Mouse (Mus musculus) neural tube, embryonic 11.5 days (tissue): ENCODE data around the gene Zcchc7. TPM values are rescaled to one million over a fixed set of nuclear protein-coding genes. Genes with fewer than 3 reads are reported as not detected.

Experiments
- ATAC-seq: fragments of 200-750 bp; cut with Nextera tagmentation; 2 replicates; pipeline ENCODE4 v1.8.0; 2017; ENCODE audit warnings: moderate number of reproducible peaks, mild to moderate bottlenecking, moderate TSS enrichment, moderate library complexity; ENCODE audit not compliant: insufficient read depth, low FRiP score, low TSS enrichment
- DNase-seq: peaks from one replicate; pipeline ENCODE4 v3.0.0-alpha.2; 2015; ENCODE audit warnings: low spot score
- H3K27ac ChIP-seq: fragments of 300-500 bp; sonication (generic); 2 replicates; pipeline ENCODE4 v1.5.1; 2014; ENCODE audit warnings: low read depth, mild to moderate bottlenecking, low read length
- H3K27me3 ChIP-seq: fragments of 300-500 bp; sonication (generic); 2 replicates; pipeline ENCODE4 v1.6.1; 2014; ENCODE audit warnings: mild to moderate bottlenecking, low read length, mixed read lengths; ENCODE audit not compliant: control insufficient read depth, insufficient read depth
- H3K36me3 ChIP-seq: fragments of 300-500 bp; sonication (generic); 2 replicates; pipeline ENCODE4 v1.6.1; 2014; ENCODE audit warnings: mild to moderate bottlenecking, low read length, moderate library complexity, mixed read lengths; ENCODE audit not compliant: control insufficient read depth, insufficient read depth
- H3K4me1 ChIP-seq: fragments of 300-500 bp; sonication (generic); 2 replicates; pipeline ENCODE4 v1.6.1; 2014; ENCODE audit warnings: low read length, mixed read lengths; ENCODE audit not compliant: control insufficient read depth, insufficient read depth
- H3K4me2 ChIP-seq: fragments of 300-500 bp; sonication (generic); 2 replicates; pipeline ENCODE4 v1.6.1; 2014; ENCODE audit warnings: low read depth, mild to moderate bottlenecking, moderate library complexity
- H3K4me3 ChIP-seq: fragments of 300-500 bp; sonication (generic); 2 replicates; pipeline ENCODE4 v1.5.1; 2014; ENCODE audit warnings: low read depth, low read length
- H3K9ac ChIP-seq: fragments of 300-500 bp; sonication (generic); 2 replicates; pipeline ENCODE4 v1.6.1; 2014; ENCODE audit warnings: mild to moderate bottlenecking, low read length
- H3K9me3 ChIP-seq: fragments of 300-500 bp; sonication (generic); 2 replicates; pipeline ENCODE4 v1.6.1; 2016; ENCODE audit warnings: low read length; ENCODE audit not compliant: control insufficient read depth
- WGBS: fragments of 180-500 bp; shearing (Covaris S2); extraction: QIAGEN DNeasy Blood & Tissue Kit; methylation state at CpG from one replicate; pipeline ENCODE4 v1.1.7; 2014; 5-methylcytosine and 5-hydroxymethylcytosine counted together
- polyA plus RNA-seq: library from polyadenylated mRNA; unstranded; fragments of >200 nt; fragmentation: Nextera tagmentation; extraction: Ambion mirVana; gene quantifications from 2 replicates; pipeline ENCODE4 v1.2.1, GENCODE M21; 2014

Gene Zcchc7
- polyA plus RNA-seq, 1 experiment from 2014 or later: 23.8 TPM

DNA sequence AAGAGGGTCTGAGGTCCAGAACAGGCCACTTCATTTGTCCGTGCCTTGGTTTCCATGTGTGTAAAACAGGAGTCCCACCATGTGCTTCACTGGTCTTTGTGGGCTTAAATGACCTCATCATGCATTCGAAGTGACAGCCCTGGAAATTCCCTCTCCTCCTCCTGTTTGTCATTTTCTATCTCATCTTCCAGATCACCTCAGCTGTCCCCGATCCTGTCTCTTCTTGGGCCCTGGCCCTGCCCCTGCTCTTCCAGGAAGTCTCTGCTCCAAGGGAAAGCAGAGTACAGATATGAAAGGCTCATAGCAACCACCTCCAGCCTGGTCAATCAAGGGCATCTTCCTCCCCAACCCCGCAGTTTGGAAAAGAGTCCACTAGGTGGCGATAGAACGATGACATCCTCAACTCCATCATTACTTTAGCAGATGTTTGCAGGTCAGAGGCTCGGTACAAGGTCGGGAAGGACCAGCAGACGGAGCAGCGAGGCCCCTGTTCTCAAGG lies 215.0 kb downstream of the Zcchc7 start:
- no peaks in the 10 kb centered on the region for H3K4me1 ChIP-seq
- ATAC-seq (no peak), DNase-seq (peak; percentile 73)
- no peaks in the 10 kb centered on the region for H3K9me3 ChIP-seq
- H3K9ac ChIP-seq: no peak overlapping the region
- no peak overlapping the region for H3K27ac ChIP-seq
- no peaks in the 10 kb centered on the region for H3K36me3 ChIP-seq
- no peak overlapping the region for H3K4me3 ChIP-seq
- 22% methylated on average over 10 of the region's 10 CpGs for WGBS
- H3K27me3 ChIP-seq: no peaks in the 10 kb centered on the region
- H3K4me2 ChIP-seq: no peak overlapping the region

DNA sequence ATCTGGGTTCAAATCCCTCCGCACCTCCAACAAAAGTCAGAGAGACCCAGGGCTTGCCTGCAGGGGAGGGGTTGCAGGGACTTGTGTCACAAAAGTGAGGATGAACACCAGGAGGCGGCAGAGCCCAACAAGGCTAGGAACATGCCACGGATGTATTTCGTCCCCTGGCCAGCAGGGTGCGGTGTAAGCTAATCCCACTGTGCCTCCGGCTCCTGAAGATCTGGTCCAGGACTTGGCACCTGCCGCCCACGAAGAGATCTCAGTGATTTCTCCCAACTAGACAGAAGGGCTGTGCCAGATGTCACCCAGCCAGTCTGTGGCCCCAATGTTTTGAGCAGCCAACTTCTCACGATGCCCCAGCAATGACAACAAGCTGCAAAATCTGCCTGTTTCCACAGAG lies 217.8 kb downstream of the Zcchc7 start:
- no peak overlapping the region for H3K4me3 ChIP-seq
- 0 out of 2 replicates have a peak, but pooled peaks have one; percentile 31 for ATAC-seq
- WGBS: 13% methylated on average over 9 of the region's 9 CpGs
- H3K9me3 ChIP-seq: no peaks in the 10 kb centered on the region
- H3K4me2 ChIP-seq: peak overlapping the region; percentile 24; the same call in 1 of the 2 replicates
- no peaks in the 10 kb centered on the region for H3K36me3 ChIP-seq
- H3K9ac ChIP-seq: peak overlapping the region; percentile 31; the same call in 1 of the 2 replicates
- peak; percentile 88 for DNase-seq
- no peaks in the 10 kb centered on the region for H3K4me1 ChIP-seq
- 0 out of 2 replicates have a peak overlapping the region, but pooled peaks have one; percentile 17 for H3K27ac ChIP-seq
- no peaks in the 10 kb centered on the region for H3K27me3 ChIP-seq

DNA sequence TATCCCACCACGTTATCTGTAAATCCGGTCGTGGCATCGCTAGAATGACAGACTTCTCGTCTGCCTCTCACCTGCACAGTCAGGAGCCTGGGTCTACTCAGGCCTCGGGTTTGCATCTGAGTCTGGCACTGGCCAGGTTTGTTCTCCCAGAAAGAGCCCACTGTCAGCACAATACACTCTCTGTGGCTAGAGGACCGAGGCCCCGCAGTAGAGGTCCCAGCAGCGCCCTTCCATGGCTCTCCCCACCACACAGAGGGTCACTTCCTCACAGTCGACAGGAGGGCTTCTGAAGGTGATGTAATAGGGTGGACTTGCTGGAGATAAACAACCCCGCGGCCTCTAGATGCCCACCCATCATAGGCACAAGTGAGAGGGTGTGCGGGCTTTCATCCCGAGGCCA lies 218.2 kb downstream of the Zcchc7 start:
- no peaks in the 10 kb centered on the region for H3K9me3 ChIP-seq
- WGBS: 55% methylated on average over 14 of the region's 14 CpGs
- no peaks in the 10 kb centered on the region for H3K36me3 ChIP-seq
- H3K27me3 ChIP-seq: no peaks in the 10 kb centered on the region
- 0 out of 2 replicates have a peak overlapping the region, but pooled peaks have one; percentile 17 for H3K27ac ChIP-seq
- no peaks in the 10 kb centered on the region for H3K4me1 ChIP-seq
- H3K4me3 ChIP-seq: no peak overlapping the region
- no peak for DNase-seq
- peak overlapping the region; percentile 31; the same call in 1 of the 2 replicates for H3K9ac ChIP-seq
- no peak for ATAC-seq
- H3K4me2 ChIP-seq: peak overlapping the region; percentile 24; the same call in 1 of the 2 replicates

DNA sequence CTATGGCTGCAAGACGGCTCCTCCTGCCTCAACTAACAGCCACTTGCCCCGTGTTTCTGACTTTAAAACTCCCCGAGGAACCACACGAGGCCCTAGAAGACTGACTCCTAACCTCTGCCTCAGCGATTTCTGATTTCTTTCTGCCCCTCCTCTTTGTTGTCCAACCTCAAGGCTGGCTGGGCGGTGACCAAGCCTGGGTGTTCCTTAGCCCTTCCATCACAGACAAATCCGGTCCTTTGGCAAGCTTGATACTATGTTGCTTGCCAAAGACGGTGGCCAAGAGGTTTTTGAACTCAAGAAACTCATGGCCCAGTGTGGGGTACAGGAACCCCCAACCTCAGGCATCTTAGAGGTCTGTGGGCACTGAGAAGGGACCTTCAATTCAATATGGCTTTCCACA lies 218.7 kb downstream of the Zcchc7 start:
- Histone ChIP-seq H3K9ac (no peak overlapping the region), H3K4me2 (no peak overlapping the region), H3K4me3 (no peak overlapping the region), H3K27me3 (no peaks in the 10 kb centered on the region), H3K36me3 (no peaks in the 10 kb centered on the region), H3K27ac (no peak overlapping the region), H3K9me3 (no peaks in the 10 kb centered on the region), H3K4me1 (no peaks in the 10 kb centered on the region)
- DNase-seq: no peak
- WGBS: 76% methylated on average over 8 of the region's 8 CpGs
- no peak for ATAC-seq

DNA sequence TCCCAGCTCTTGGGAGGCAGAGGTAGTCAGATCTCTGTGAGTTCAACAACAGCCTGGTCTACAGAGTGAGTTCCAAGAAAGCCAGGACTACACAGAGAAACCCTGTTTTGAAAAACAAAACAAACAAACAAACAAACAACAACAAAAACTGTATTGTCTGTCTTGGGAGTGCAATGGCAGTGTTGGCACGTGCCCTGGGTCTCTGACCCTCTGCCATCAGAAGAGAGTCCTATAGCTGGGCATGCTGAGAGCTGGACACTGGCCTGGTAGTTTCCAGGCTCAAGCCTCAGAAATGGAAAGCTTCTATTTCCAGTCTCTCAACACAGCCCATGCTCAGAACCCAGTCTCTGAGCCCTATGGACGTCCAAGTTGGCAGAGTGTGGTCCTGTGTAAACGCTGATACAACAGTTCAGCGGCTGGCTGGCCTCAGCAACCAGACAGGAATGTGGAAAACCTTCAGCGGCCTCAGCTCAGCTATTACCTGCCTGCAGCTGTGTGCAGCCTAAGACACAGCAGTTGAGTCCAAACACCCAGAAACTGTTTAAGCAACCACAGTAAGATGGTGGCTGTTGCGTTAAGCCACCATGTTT lies 220.4 kb downstream of the Zcchc7 start:
- 82% methylated on average over 6 of the region's 6 CpGs for WGBS
- DNase-seq: no peak

DNA sequence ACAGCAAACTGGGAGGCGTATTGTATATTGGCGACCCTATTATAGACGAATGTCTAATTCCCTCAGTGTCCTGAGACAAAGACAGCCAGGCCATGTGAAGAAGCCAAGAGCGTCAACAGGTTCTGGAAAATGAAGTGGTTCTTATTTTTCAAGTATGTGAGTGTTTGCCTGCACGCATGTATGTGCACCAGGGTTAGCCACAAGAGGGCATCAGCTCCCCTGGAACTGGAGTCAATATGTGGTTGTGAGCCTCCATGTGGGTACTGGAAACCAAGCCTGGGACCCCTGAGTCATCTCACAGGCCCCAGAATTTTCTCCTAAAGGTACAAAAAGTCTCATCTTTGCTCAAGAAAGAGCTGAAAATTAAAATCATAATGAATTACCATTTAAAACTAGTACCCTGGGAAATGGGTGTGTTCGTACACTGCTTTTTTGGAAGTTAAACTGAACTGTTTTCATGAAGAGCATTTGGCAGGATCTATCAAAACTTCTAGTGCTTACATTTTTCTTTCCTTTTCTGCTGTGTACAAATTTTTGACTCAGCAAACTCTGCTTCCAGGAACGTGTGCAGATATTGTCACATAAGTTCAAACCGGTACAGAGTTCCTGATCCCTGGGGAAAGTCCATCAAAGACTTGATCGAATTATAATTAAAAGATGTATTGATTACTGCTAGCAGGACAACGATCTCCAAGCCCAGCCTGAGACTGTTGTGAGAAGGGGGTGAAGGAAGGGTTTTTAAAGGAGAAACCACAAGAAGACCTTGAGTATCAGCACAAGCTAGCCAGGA lies 221.4 kb downstream of the Zcchc7 start:
- no peak for DNase-seq
- no peaks in the 10 kb centered on the region for H3K4me1 ChIP-seq
- WGBS: 84% methylated on average over 10 of the region's 10 CpGs

More for the DNA sequence above, 220.4 kb downstream of the Zcchc7 start:
- Histone ChIP-seq H3K9ac (no peak overlapping the region), H3K9me3 (no peaks in the 10 kb centered on the region), H3K27ac (no peak overlapping the region), H3K4me2 (no peak overlapping the region), H3K27me3 (no peaks in the 10 kb centered on the region), H3K4me3 (no peak overlapping the region), H3K4me1 (no peaks in the 10 kb centered on the region), H3K36me3 (no peaks in the 10 kb centered on the region)
- no peak for ATAC-seq

DNA sequence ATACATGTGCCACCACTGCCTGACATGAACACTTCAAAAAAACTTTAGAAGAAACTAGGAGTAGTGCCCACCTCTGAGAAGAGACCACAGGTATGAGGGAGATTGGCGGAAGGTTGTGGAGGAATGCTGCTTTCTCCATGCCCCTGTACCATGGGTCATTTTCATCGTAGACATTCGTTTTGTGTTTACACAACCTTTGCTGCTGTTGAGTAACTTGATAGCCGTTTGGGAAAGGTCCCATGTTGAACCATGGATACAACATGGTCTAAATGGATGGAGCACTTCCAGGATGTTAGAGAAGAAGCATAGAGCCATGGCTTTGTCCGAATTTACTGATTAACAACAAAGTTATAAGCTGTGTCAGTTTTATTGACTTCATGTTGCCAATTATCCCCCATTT lies 222.5 kb downstream of the Zcchc7 start:
- H3K36me3 ChIP-seq: no peaks in the 10 kb centered on the region
- ATAC-seq (no peak), DNase-seq (no peak)
- no peak overlapping the region for H3K4me2 ChIP-seq
- 73% methylated on average over 5 of the region's 5 CpGs for WGBS
- H3K9me3 ChIP-seq: no peaks in the 10 kb centered on the region
- H3K4me1 ChIP-seq: no peaks in the 10 kb centered on the region; the same call in 1 of the 2 replicates
- no peak overlapping the region for H3K27ac ChIP-seq
- no peaks in the 10 kb centered on the region for H3K27me3 ChIP-seq
- H3K4me3 ChIP-seq: no peak overlapping the region
- H3K9ac ChIP-seq: no peak overlapping the region

More for the DNA sequence above, 221.4 kb downstream of the Zcchc7 start:
- H3K4me3 ChIP-seq: no peak overlapping the region
- H3K27ac ChIP-seq: no peak overlapping the region
- H3K36me3 ChIP-seq: no peaks in the 10 kb centered on the region
- no peak for ATAC-seq
- H3K9me3 ChIP-seq: no peaks in the 10 kb centered on the region
- no peaks in the 10 kb centered on the region for H3K27me3 ChIP-seq
- no peak overlapping the region for H3K4me2 ChIP-seq
- no peak overlapping the region for H3K9ac ChIP-seq

DNA sequence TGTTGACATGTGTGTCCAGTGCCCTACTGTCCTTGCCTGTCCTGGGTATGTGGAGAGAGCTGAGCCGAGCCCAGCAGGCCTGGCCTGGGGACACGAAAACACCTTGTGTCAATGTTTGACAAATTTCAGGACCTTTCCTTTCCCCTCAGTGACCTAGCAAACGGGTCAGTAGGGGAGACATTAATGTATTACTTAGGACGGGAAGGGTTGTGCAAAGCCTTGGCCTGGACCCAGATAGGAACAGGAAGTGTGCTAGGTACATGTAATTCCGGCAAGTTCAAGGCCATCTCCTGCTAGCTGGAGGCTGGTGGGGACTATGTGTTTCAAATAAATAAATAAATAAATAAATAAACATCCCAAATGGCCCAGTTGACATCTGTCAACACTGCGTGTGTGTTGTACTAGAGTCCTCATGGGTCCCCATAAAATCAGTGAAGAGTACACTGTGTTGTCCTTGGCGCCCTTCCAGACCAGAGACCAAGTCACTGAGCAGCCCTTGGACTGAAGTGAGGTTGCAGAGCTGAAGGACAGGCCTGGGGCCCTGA lies 224.2 kb downstream of the Zcchc7 start:
- Histone ChIP-seq H3K27me3 (no peaks in the 10 kb centered on the region), H3K9me3 (no peaks in the 10 kb centered on the region), H3K36me3 (no peaks in the 10 kb centered on the region), H3K4me1 (no peaks in the 10 kb centered on the region; the same call in 1 of the 2 replicates), H3K9ac (no peak overlapping the region), H3K4me2 (no peak overlapping the region), H3K27ac (no peak overlapping the region), H3K4me3 (no peak overlapping the region)
- DNase-seq (no peak), ATAC-seq (no peak)
- WGBS: 75% methylated on average over 7 of the region's 7 CpGs
